Mouse (Mus musculus) lung, adult 2 months (tissue): ENCODE measurements around the gene Syn3.

Experiments used
- CTCF ChIP-seq: fragments of 200-500 bp; IDR thresholded peaks from 2 replicates; pipeline ENCODE4 v1.5.1; 2011; ENCODE audit warnings: mild to moderate bottlenecking, low read length, control low read depth; ENCODE audit not compliant: insufficient read depth
- POLR2A ChIP-seq: fragments of 200-500 bp; IDR thresholded peaks from 2 replicates; pipeline ENCODE4 v1.6.1; 2011; ENCODE audit warnings: low read depth, mild to moderate bottlenecking, control low read depth, low read length, borderline replicate concordance; ENCODE audit errors: extremely low read depth

DNA sequence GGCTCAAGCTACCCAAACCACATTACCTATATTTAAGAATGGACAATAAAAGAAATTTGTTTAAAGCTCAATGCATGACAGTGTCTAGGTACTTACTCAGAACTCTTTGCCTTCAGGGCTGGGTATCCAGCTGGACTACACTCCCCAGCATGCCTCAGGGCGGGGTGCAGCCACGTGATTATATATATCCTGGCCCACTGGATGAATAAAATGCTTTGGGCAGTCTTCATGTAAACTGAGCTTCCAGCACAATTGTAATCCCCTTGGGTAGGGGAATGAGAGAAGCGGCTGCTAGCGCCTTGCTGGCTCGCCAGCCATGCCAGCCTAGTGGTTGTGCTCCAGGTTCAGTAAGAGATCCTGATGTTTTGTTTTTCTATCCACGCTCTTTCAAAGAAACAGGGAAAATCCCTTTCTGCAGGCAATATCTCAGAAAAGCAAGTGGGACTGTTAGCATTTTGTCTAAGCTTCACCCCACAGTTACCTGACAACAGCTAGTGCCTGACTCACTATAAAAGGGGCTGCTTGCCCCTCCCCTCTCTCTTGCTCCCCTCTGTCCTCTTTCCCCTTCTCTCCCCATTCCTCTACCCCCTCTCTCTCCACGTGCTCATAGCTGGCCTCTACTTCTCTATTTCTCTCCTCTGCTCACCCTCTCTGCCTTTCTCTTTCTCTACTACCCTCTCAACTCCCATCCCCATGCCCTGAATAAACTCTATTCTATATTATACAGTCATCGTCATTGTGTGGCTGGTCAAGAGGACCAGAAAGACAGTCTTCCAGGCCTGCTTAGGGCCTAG lies 122.1 kb downstream of the Syn3 start:
- TF ChIP-seq POLR2A (no peak), CTCF (no peak)
